Mouse (Mus musculus): Measurements from ENCODE around the gene Qprt. TPM values are rescaled to one million over a fixed set of nuclear protein-coding genes. Genes with fewer than 3 reads are reported as not detected.

Qprt gene
- polyA plus RNA-seq, 1 experiment from 2014 or later, result 0.67 TPM

DNA sequence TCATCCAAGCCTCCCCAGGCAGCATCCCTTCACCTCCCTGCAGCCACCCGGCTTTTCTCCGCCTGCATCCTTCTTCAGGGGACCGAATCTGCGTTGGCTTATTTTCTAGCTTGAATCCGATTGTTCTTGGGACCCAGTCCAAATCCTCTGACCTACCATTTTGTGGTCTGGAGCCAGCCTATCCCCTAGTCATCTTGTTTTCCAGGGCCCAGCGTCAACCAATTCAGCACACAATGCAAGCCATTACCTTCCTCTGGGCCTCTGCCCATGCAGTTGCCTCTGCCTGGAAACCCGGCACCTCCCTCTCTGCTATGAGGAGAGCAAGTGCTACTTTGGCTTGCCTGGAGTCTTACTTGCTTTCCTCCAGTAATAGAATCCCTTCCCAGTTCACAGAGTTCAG is 16.5 kb downstream of the Qprt start:
- no peak for ATAC-seq (ENCODE audit: low FRiP score, low TSS enrichment)
- Histone ChIP-seq H3K36me3 (ENCODE audit: control insufficient read depth, insufficient read depth, low read length) (no peaks in the 10 kb centered on the region), H3K27me3 (ENCODE audit: control insufficient read depth, insufficient read depth, low read length) (no peaks in the 10 kb centered on the region), H3K27ac (replicated peaks; ENCODE audit: low read depth, low read length) (0 out of 2 replicates have a peak overlapping the region, but pooled peaks have one; percentile 73), H3K9me3 (ENCODE audit: control insufficient read depth, low read length) (no peaks in the 10 kb centered on the region), H3K9ac (replicated peaks; ENCODE audit: low read length) (no peak overlapping the region), H3K4me2 (ENCODE audit: low read length) (no peak overlapping the region), H3K4me1 (ENCODE audit: control insufficient read depth, insufficient read depth, low read length) (peaks cover 7% of the 10 kb centered on the region; the same call in 1 of the 2 replicates), H3K4me3 (replicated peaks; ENCODE audit: low read depth, low read length) (no peak overlapping the region)
- WGBS, result 79% methylated on average over 7 of the region's 7 CpGs
- peak; percentile 2 for DNase-seq

GRCm38 (mm10) chr7:127104560-127105332 is 17.3 kb downstream of the Qprt start:
- Histone ChIP-seq H3K4me3 (replicated peaks; ENCODE audit: low read depth, low read length) (peak overlapping the region; percentile 15; the same call in 1 of the 2 replicates), H3K27ac (replicated peaks; ENCODE audit: low read depth, low read length) (peak overlapping the region; percentile 73), H3K9ac (replicated peaks; ENCODE audit: low read length) (no peak overlapping the region; the same call in 1 of the 2 replicates), H3K27me3 (ENCODE audit: control insufficient read depth, insufficient read depth, low read length) (no peaks in the 10 kb centered on the region), H3K36me3 (ENCODE audit: control insufficient read depth, insufficient read depth, low read length) (no peaks in the 10 kb centered on the region), H3K4me1 (ENCODE audit: control insufficient read depth, insufficient read depth, low read length) (peaks cover 7% of the 10 kb centered on the region; the same call in 1 of the 2 replicates), H3K9me3 (ENCODE audit: control insufficient read depth, low read length) (no peaks in the 10 kb centered on the region), H3K4me2 (ENCODE audit: low read length) (peak overlapping the region; percentile 49)
- WGBS, result 17% methylated on average over 17 of the region's 17 CpGs
- ATAC-seq (ENCODE audit: low FRiP score, low TSS enrichment), result peak; percentile 80; the same call in 1 of the 2 replicates
- DNase-seq, result peak; percentile 92

DNA sequence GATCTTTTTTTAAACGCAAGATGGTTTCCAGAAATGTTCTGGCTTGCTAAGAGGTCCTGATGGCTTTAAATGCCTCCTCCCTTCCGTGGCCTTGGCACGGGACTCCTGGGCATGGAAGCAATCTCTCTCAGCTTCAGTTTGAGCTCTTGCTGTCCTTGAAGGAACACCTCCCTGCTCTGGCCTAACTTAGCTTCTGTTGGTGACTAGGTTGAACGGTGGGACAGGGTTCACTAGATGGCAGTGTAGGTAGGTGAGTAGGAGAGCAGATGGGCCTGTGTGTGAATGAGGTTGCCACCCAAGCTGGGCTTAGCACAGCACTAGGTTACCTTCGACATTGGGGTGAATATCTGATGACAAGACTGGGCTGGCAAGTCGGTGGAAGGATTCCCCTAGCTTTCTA is 18.1 kb downstream of the Qprt start:
- no peaks in the 10 kb centered on the region for H3K36me3 ChIP-seq (ENCODE audit: control insufficient read depth, insufficient read depth, low read length)
- H3K4me3 ChIP-seq (replicated peaks; ENCODE audit: low read depth, low read length), result no peak overlapping the region
- H3K4me1 ChIP-seq (ENCODE audit: control insufficient read depth, insufficient read depth, low read length), result peaks cover 7% of the 10 kb centered on the region; the same call in 1 of the 2 replicates
- 70% methylated on average over 6 of the region's 6 CpGs for WGBS
- H3K27me3 ChIP-seq (ENCODE audit: control insufficient read depth, insufficient read depth, low read length), result no peaks in the 10 kb centered on the region
- DNase-seq (peak; percentile 6), ATAC-seq (ENCODE audit: low FRiP score, low TSS enrichment) (no peak)
- no peak overlapping the region for H3K4me2 ChIP-seq (ENCODE audit: low read length)
- no peak overlapping the region for H3K9ac ChIP-seq (replicated peaks; ENCODE audit: low read length)
- no peaks in the 10 kb centered on the region for H3K9me3 ChIP-seq (ENCODE audit: control insufficient read depth, low read length)
- H3K27ac ChIP-seq (replicated peaks; ENCODE audit: low read depth, low read length), result peak overlapping the region; percentile 5; the same call in 1 of the 2 replicates

GRCm38 (mm10) chr7:127102148-127102547 is 19.9 kb downstream of the Qprt start:
- no peak for DNase-seq
- peaks cover 7% of the 10 kb centered on the region; the same call in 1 of the 2 replicates for H3K4me1 ChIP-seq (ENCODE audit: control insufficient read depth, insufficient read depth, low read length)
- H3K36me3 ChIP-seq (ENCODE audit: control insufficient read depth, insufficient read depth, low read length), result no peaks in the 10 kb centered on the region
- no peaks in the 10 kb centered on the region for H3K9me3 ChIP-seq (ENCODE audit: control insufficient read depth, low read length)
- H3K4me3 ChIP-seq (replicated peaks; ENCODE audit: low read depth, low read length), result no peak overlapping the region
- 80% methylated on average over 6 of the region's 6 CpGs for WGBS
- H3K27ac ChIP-seq (replicated peaks; ENCODE audit: low read depth, low read length), result no peak overlapping the region
- no peak for ATAC-seq (ENCODE audit: low FRiP score, low TSS enrichment)
- no peak overlapping the region for H3K9ac ChIP-seq (replicated peaks; ENCODE audit: low read length)
- H3K27me3 ChIP-seq (ENCODE audit: control insufficient read depth, insufficient read depth, low read length), result no peaks in the 10 kb centered on the region
- no peak overlapping the region for H3K4me2 ChIP-seq (ENCODE audit: low read length)

GRCm38 (mm10) chr7:127101451-127102016 is 20.5 kb downstream of the Qprt start:
- no peaks in the 10 kb centered on the region for H3K27me3 ChIP-seq (ENCODE audit: control insufficient read depth, insufficient read depth, low read length)
- ATAC-seq (ENCODE audit: low FRiP score, low TSS enrichment) (no peak), DNase-seq (no peak)
- no peak overlapping the region for H3K4me2 ChIP-seq (ENCODE audit: low read length)
- H3K4me3 ChIP-seq (replicated peaks; ENCODE audit: low read depth, low read length), result no peak overlapping the region
- 40% methylated on average over 2 of the region's 2 CpGs for WGBS
- no peak overlapping the region for H3K9ac ChIP-seq (replicated peaks; ENCODE audit: low read length)
- no peaks in the 10 kb centered on the region for H3K36me3 ChIP-seq (ENCODE audit: control insufficient read depth, insufficient read depth, low read length)
- H3K9me3 ChIP-seq (ENCODE audit: control insufficient read depth, low read length), result no peaks in the 10 kb centered on the region
- H3K27ac ChIP-seq (replicated peaks; ENCODE audit: low read depth, low read length), result no peak overlapping the region
- peaks cover 7% of the 10 kb centered on the region; the same call in 1 of the 2 replicates for H3K4me1 ChIP-seq (ENCODE audit: control insufficient read depth, insufficient read depth, low read length)

- Histone ChIP-seq H3K27ac (replicated peaks; ENCODE audit: low read depth, low read length) (no peak overlapping the region), H3K4me3 (replicated peaks; ENCODE audit: low read depth, low read length) (no peak overlapping the region), H3K4me1 (ENCODE audit: control insufficient read depth, insufficient read depth, low read length) (0 out of 2 replicates have a peak, but pooled peaks cover 3% of the 10 kb centered on the region), H3K27me3 (ENCODE audit: control insufficient read depth, insufficient read depth, low read length) (no peaks in the 10 kb centered on the region), H3K9ac (replicated peaks; ENCODE audit: low read length) (no peak overlapping the region), H3K36me3 (ENCODE audit: control insufficient read depth, insufficient read depth, low read length) (no peaks in the 10 kb centered on the region), H3K9me3 (ENCODE audit: control insufficient read depth, low read length) (no peaks in the 10 kb centered on the region), H3K4me2 (ENCODE audit: low read length) (no peak overlapping the region)
- ATAC-seq (ENCODE audit: low FRiP score, low TSS enrichment), result no peak
- 88% methylated on average over 4 of the region's 4 CpGs for WGBS
- DNase-seq, result no peak
Measured at GRCm38 (mm10) chr7:127099528-127099927, 22.5 kb downstream of the Qprt start.

GRCm38 (mm10) chr7:127098950-127099349 is 23.1 kb downstream of the Qprt start:
- H3K4me1 ChIP-seq (ENCODE audit: control insufficient read depth, insufficient read depth, low read length), result no peaks in the 10 kb centered on the region
- H3K4me2 ChIP-seq (ENCODE audit: low read length), result no peak overlapping the region
- H3K27ac ChIP-seq (replicated peaks; ENCODE audit: low read depth, low read length), result no peak overlapping the region
- no peaks in the 10 kb centered on the region for H3K36me3 ChIP-seq (ENCODE audit: control insufficient read depth, insufficient read depth, low read length)
- H3K27me3 ChIP-seq (ENCODE audit: control insufficient read depth, insufficient read depth, low read length), result no peaks in the 10 kb centered on the region
- DNase-seq (no peak), ATAC-seq (ENCODE audit: low FRiP score, low TSS enrichment) (no peak)
- H3K4me3 ChIP-seq (replicated peaks; ENCODE audit: low read depth, low read length), result no peak overlapping the region
- no peak overlapping the region for H3K9ac ChIP-seq (replicated peaks; ENCODE audit: low read length)
- H3K9me3 ChIP-seq (ENCODE audit: control insufficient read depth, low read length), result no peaks in the 10 kb centered on the region
- WGBS, result 87% methylated on average over 4 of the region's 4 CpGs

DNA sequence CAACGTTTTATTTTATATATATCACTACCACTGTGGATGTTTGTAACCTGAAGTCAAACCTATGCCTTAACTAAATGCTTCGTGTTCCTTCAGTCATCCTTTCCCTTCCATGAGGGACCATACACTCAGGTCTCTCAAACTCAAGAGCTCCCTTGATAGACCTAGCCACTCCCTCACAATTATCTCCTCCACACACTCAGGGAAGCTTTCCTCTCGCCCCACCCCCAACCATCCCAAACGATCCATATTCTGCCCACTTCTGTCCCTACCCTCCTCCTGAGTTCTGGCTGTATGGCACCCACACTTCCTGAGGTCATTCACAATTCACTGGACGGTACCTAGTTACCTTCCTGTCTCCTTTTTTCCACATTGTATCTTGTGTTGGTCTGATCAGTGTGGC is 23.5 kb downstream of the Qprt start:
- 90% methylated on average over 5 of the region's 5 CpGs for whole genome bisulfite sequencing
- Histone ChIP-seq H3K4me3 (replicated peaks; ENCODE audit: low read depth, low read length) (no peak overlapping the region), H3K27ac (replicated peaks; ENCODE audit: low read depth, low read length) (no peak overlapping the region), H3K27me3 (ENCODE audit: control insufficient read depth, insufficient read depth, low read length) (no peaks in the 10 kb centered on the region), H3K4me1 (ENCODE audit: control insufficient read depth, insufficient read depth, low read length) (no peaks in the 10 kb centered on the region), H3K36me3 (ENCODE audit: control insufficient read depth, insufficient read depth, low read length) (no peaks in the 10 kb centered on the region), H3K9ac (replicated peaks; ENCODE audit: low read length) (no peak overlapping the region), H3K4me2 (ENCODE audit: low read length) (no peak overlapping the region), H3K9me3 (ENCODE audit: control insufficient read depth, low read length) (no peaks in the 10 kb centered on the region)
- no peak for ATAC-seq (ENCODE audit: low FRiP score, low TSS enrichment)
- no peak for DNase-seq

Data from midbrain, embryonic 14.5 days (tissue).